Mouse (Mus musculus) heart, postnatal 36 days (tissue): Measurements from ENCODE around the gene Mapkapk2. TPM values are rescaled to one million over a fixed set of nuclear protein-coding genes. Genes with fewer than 3 reads are reported as not detected.
"Not testable (repeated sequence)": the region's sequence is repeated elsewhere in the genome, so short reads cannot be mapped to it uniquely, and the experiment has no call there.

Experiments used
- DNase-seq, 2 experiments: peaks; one replicate each; pipeline ENCODE4 v3.0.0; 2021 to 2022
- intact Hi-C: fragments of 180-260 bp; cut with DNase I; formaldehyde crosslinking; loops from one replicate; pipeline ENCODE4 v1.15.1; 2025
- total RNA-seq, 2 experiments: library from RNA; stranded (reverse); gene quantifications; 2 replicates each; pipeline ENCODE4 v1.2.3; 2021

Mapkapk2 gene
- 100 to 1,000 TPM; 292 to 300 TPM for total RNA-seq

- intact Hi-C loops: loop anchor here (2.0 kb wide), 1 partner anchor 37 kb away; no protein-coding TSS in a partner anchor
- peak; percentile 90 to 92 for DNase-seq
Observed at GRCm38 (mm10) chr1:131097700-131098094, at the start of gene Mapkapk2. TSS of gene Mapkapk2 (minus strand) at chr1:131097826.

GRCm38 (mm10) chr1:131146181-131146614 is 48.6 kb upstream of the Mapkapk2 start:
- no peak for DNase-seq
- intact Hi-C loops: no loop called here

- DNase-seq, intact Hi-C loops: not testable (repeated sequence)
Observed at GRCm38 (mm10) chr1:131145222-131145621, 47.6 kb upstream of the Mapkapk2 start.

- DNase-seq: no peak
Observed at GRCm38 (mm10) chr1:131142472-131142871, 44.8 kb upstream of the Mapkapk2 start.

GRCm38 (mm10) chr1:131141449-131141848 is 43.8 kb upstream of the Mapkapk2 start:
- no peak for DNase-seq
- intact Hi-C loops: no loop called here

More at GRCm38 (mm10) chr1:131142472-131142871, 44.8 kb upstream of the Mapkapk2 start:
- intact Hi-C loops: no loop called here

- intact Hi-C loops: loop anchor here (5.0 kb wide), 1 partner anchor 152 kb away; no protein-coding TSS in a partner anchor
Observed at GRCm38 (mm10) chr1:131139102-131140095, 41.8 kb upstream of the Mapkapk2 start.

GRCm38 (mm10) chr1:131138191-131139016 is 40.8 kb upstream of the Mapkapk2 start, which contains the start of gene Dyrk3:
TSS of gene Dyrk3 (minus strand) at chr1:131138340.
- intact Hi-C loops: loop anchor here (5.0 kb wide), 1 partner anchor 151 kb away; no protein-coding TSS in a partner anchor
- DNase-seq: peak; percentile 91 to 94

More at GRCm38 (mm10) chr1:131139102-131140095, 41.8 kb upstream of the Mapkapk2 start:
- no peak for DNase-seq

- intact Hi-C loops: loop anchor here (5.0 kb wide), 1 partner anchor 150 kb away; no protein-coding TSS in a partner anchor
- DNase-seq: no peak
Observed at GRCm38 (mm10) chr1:131137717-131138118, 40.1 kb upstream of the Mapkapk2 start.

- intact Hi-C loops: loop anchor here (5.0 kb wide), 1 partner anchor 150 kb away; no protein-coding TSS in a partner anchor
- no peak for DNase-seq
Observed at GRCm38 (mm10) chr1:131137111-131137510, 39.5 kb upstream of the Mapkapk2 start.

- intact Hi-C loops: loop anchor here (5.0 kb wide), 1 partner anchor 149 kb away; no protein-coding TSS in a partner anchor
- no peak for DNase-seq
Observed at GRCm38 (mm10) chr1:131135960-131136629, 38.5 kb upstream of the Mapkapk2 start.

- intact Hi-C loops: loop anchor here (5.0 kb wide), 1 partner anchor 148 kb away; no protein-coding TSS in a partner anchor
- no peak for DNase-seq
Observed at GRCm38 (mm10) chr1:131134942-131135522, 37.4 kb upstream of the Mapkapk2 start.

GRCm38 (mm10) chr1:131134231-131134630 is 36.6 kb upstream of the Mapkapk2 start:
- intact Hi-C loops: no loop called here
- DNase-seq: no peak

GRCm38 (mm10) chr1:131125987-131126744 is 28.5 kb upstream of the Mapkapk2 start:
- intact Hi-C loops: no loop called here
- no peak for DNase-seq

- intact Hi-C loops: no loop called here
- no peak for DNase-seq
Observed at GRCm38 (mm10) chr1:131123522-131124265, 26.1 kb upstream of the Mapkapk2 start.

- intact Hi-C loops: no loop called here
- DNase-seq: no peak
Observed at GRCm38 (mm10) chr1:131121987-131122386, 24.4 kb upstream of the Mapkapk2 start.

- intact Hi-C loops: loop anchor here (5.0 kb wide), 1 partner anchor 143 kb away; no protein-coding TSS in a partner anchor
- DNase-seq: peak in 1 of 2 experiments; percentile 24
Observed at GRCm38 (mm10) chr1:131119026-131119425, 21.4 kb upstream of the Mapkapk2 start.

GRCm38 (mm10) chr1:131118530-131118929 is 20.9 kb upstream of the Mapkapk2 start:
- intact Hi-C loops: loop anchor here (5.0 kb wide), 1 partner anchor 144 kb away; no protein-coding TSS in a partner anchor
- no peak for DNase-seq
